Mouse (Mus musculus): Measurements from ENCODE around the gene Smarce1. TPM values are rescaled to one million over a fixed set of nuclear protein-coding genes. Genes with fewer than 3 reads are reported as not detected.

The Smarce1 gene
- 80.5 TPM for polyA plus RNA-seq (2014; fragmentation: Illumina TruSeq; extraction: RNeasy Lipid Tissue Mini Kit (QIAGEN cat#74804); ENCODE audit: low read depth, low replicate concordance)

DNA sequence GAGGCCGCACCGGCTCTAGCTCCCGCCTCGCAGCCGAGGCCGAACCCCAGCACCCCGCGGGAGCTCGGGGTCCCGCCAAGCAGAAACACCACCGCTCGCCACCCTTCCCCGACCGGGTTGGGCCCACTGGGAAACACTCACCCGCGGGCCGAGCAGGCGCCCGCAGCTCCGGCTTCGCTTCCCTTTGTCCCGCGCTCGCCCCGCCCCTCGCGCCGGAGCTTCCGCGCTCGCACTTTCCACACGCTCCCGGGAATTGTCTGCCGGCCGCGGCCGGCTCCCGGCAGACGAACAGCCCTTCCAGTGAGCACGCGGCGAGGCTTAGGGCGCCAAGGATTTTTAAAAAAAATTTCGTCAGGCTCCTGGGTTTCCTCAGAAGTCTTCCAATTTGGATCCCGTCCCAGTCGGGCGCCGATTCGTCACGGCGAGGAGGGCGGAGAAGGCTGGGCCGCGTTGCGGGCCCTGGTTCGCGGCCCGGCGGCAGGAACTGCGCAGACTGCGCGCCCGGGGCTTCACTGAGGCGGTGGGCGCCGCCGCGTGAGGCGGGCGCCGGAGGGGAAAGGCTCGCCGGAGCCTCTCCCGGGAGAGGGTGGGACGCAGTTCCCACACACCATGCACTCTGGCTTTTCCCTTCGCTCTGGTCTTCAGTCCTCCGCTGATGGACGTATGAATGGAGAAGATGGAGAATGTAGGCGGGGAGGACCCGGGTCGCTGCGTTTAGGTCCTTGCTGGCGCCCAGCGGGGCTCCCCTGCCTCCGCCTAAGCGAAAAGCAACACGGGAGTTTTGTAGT lies at the start of gene Smarce1:
Gene Smarce1, minus strand, starts transcription at position 757 of the 788 bp plus-strand sequence.

DNA sequence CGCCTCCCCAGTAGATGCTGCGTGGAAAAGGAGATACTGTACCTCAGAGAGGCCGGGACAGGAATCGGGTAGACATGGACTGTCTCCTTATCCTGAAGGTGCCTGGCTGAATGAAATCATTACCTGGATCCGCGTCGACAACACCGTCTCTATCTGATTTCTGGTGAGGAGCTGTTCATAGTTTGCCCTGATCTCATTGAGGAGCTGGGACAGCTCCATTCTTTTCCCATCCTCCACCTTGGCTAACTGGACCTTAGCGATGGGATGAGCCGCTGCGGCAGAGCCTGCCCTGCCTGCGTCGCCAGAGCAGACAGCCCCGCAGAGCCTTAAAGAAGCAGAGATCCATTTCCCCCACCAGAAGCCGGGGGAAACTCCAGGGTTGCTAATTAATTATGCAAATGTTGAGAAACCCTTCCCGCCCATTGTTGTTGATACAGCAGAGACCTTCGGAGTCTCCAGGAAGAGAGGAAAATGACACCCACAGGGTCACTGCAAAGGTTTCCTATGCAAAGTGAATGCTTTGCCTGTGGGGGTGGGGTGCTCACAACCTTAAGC lies 13.1 kb upstream of the Smarce1 start, which contains the start of gene Krt222:
Gene Krt222, minus strand, starts transcription at position 266 of the 555 bp plus-strand sequence.

Other genes with a start within 250 kb of the Smarce1 start
- not detected for gene Gjd3, start 248.0 kb downstream of the Smarce1 start, polyA plus RNA-seq (2014; fragmentation: Illumina TruSeq; extraction: RNeasy Lipid Tissue Mini Kit (QIAGEN cat#74804); ENCODE audit: low read depth, low replicate concordance)
- 5.5 TPM for gene Top2a, start 206.8 kb downstream of the Smarce1 start, polyA plus RNA-seq (2014; fragmentation: Illumina TruSeq; extraction: RNeasy Lipid Tissue Mini Kit (QIAGEN cat#74804); ENCODE audit: low read depth, low replicate concordance)
- 275 TPM for gene Igfbp4, start 189.8 kb downstream of the Smarce1 start, polyA plus RNA-seq (2014; fragmentation: Illumina TruSeq; extraction: RNeasy Lipid Tissue Mini Kit (QIAGEN cat#74804); ENCODE audit: low read depth, low replicate concordance)
- 1.3 TPM for gene Tns4, start 141.7 kb downstream of the Smarce1 start, polyA plus RNA-seq (2014; fragmentation: Illumina TruSeq; extraction: RNeasy Lipid Tissue Mini Kit (QIAGEN cat#74804); ENCODE audit: low read depth, low replicate concordance)
- 0.94 TPM for gene Ccr7, start 75.9 kb downstream of the Smarce1 start, polyA plus RNA-seq (2014; fragmentation: Illumina TruSeq; extraction: RNeasy Lipid Tissue Mini Kit (QIAGEN cat#74804); ENCODE audit: low read depth, low replicate concordance)
- gene Krt222, start 13.1 kb upstream of the Smarce1 start, polyA plus RNA-seq (2014; fragmentation: Illumina TruSeq; extraction: RNeasy Lipid Tissue Mini Kit (QIAGEN cat#74804); ENCODE audit: low read depth, low replicate concordance), result 0.97 TPM
- gene Krt24, start 54.2 kb upstream of the Smarce1 start, polyA plus RNA-seq (2014; fragmentation: Illumina TruSeq; extraction: RNeasy Lipid Tissue Mini Kit (QIAGEN cat#74804); ENCODE audit: low read depth, low replicate concordance), result not detected
- gene Krt25, start 91.9 kb upstream of the Smarce1 start, polyA plus RNA-seq (2014; fragmentation: Illumina TruSeq; extraction: RNeasy Lipid Tissue Mini Kit (QIAGEN cat#74804); ENCODE audit: low read depth, low replicate concordance), result not detected
- gene Krt26, start 106.9 kb upstream of the Smarce1 start, polyA plus RNA-seq (2014; fragmentation: Illumina TruSeq; extraction: RNeasy Lipid Tissue Mini Kit (QIAGEN cat#74804); ENCODE audit: low read depth, low replicate concordance), result not detected
- not detected for gene Krt27, start 120.1 kb upstream of the Smarce1 start, polyA plus RNA-seq (2014; fragmentation: Illumina TruSeq; extraction: RNeasy Lipid Tissue Mini Kit (QIAGEN cat#74804); ENCODE audit: low read depth, low replicate concordance)
- gene Krt28, start 143.9 kb upstream of the Smarce1 start, polyA plus RNA-seq (2014; fragmentation: Illumina TruSeq; extraction: RNeasy Lipid Tissue Mini Kit (QIAGEN cat#74804); ENCODE audit: low read depth, low replicate concordance), result not detected
- gene Krt10, start 158.3 kb upstream of the Smarce1 start, polyA plus RNA-seq (2014; fragmentation: Illumina TruSeq; extraction: RNeasy Lipid Tissue Mini Kit (QIAGEN cat#74804); ENCODE audit: low read depth, low replicate concordance), result 7.4 TPM
- gene Krt12, start 191.2 kb upstream of the Smarce1 start, polyA plus RNA-seq (2014; fragmentation: Illumina TruSeq; extraction: RNeasy Lipid Tissue Mini Kit (QIAGEN cat#74804); ENCODE audit: low read depth, low replicate concordance), result not detected
- 0.77 TPM for gene Krt20, start 207.1 kb upstream of the Smarce1 start, polyA plus RNA-seq (2014; fragmentation: Illumina TruSeq; extraction: RNeasy Lipid Tissue Mini Kit (QIAGEN cat#74804); ENCODE audit: low read depth, low replicate concordance)

Data from adipose tissue, adult 10 weeks (tissue).